Mouse (Mus musculus) erythroblast, embryonic 14.5 days (primary cell): ENCODE results near the gene Elane.

Experiments
- GATA1 ChIP-seq: IDR thresholded peaks from 2 replicates; pipeline ENCODE4 v1.6.1; 2012; ENCODE audit warnings: low read length, inconsistent platforms, mixed read lengths
- TAL1 ChIP-seq: IDR thresholded peaks from 3 replicates; pipeline ENCODE4 v1.6.1; 2012; ENCODE audit warnings: low read length, inconsistent platforms, mixed read lengths

DNA sequence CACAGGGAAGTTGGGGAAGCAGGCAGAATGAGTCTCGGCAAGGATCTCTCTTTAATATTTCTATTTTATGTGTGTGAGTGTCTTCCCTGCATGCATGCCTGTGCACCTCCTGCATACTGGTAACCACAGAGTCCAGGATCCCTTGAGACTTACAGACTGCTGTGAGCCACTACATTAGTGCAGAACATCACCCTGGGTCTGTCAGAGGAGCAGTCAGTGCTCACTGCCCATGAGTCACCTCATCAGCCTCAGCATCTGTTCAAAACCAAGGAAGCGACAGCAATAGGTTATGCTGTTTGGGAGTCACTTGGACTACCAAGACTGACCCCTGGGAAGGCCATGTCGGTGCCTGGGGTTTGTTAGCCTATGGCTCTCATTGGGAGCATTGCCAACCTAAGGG is 43.7 kb upstream of the Elane start:
- no peak for TF ChIP-seq GATA1
- no peak for TF ChIP-seq TAL1
